Mouse (Mus musculus) intestine, embryonic 14.5 days (tissue): ENCODE data around the gene Dnaic1. TPM values are rescaled to one million over a fixed set of nuclear protein-coding genes. Genes with fewer than 3 reads are reported as not detected.
A peak's percentile ranks its signal among the peaks of the same experiment; 100 is the strongest.

Source experiments
- ATAC-seq: fragments of 200-750 bp; cut with Nextera tagmentation; replicated peaks from 2 replicates; pipeline ENCODE4 v1.8.0; 2017; ENCODE audit warnings: low read depth, moderate number of reproducible peaks, moderate TSS enrichment, moderate library complexity; ENCODE audit not compliant: low FRiP score, low TSS enrichment
- DNase-seq: peaks from one replicate; pipeline ENCODE4 v3.0.0-alpha.2; 2018; ENCODE audit warnings: low spot score
- H3K27ac ChIP-seq: fragments of 300-500 bp; sonication (generic); 2 replicates; pipeline ENCODE4 v1.5.1; 2014; ENCODE audit warnings: low read depth, mild to moderate bottlenecking, control low read depth
- H3K27me3 ChIP-seq: fragments of 300-500 bp; sonication (generic); replicated peaks from 2 replicates; pipeline ENCODE4 v1.6.1; 2014; ENCODE audit warnings: low read length, control low read depth; ENCODE audit not compliant: control insufficient read depth, insufficient read depth
- H3K36me3 ChIP-seq: fragments of 300-500 bp; sonication (generic); 2 replicates; pipeline ENCODE4 v1.6.1; 2014; ENCODE audit warnings: low read length, control low read depth; ENCODE audit not compliant: control insufficient read depth, insufficient read depth
- H3K4me1 ChIP-seq: fragments of 300-500 bp; sonication (generic); replicated peaks from 2 replicates; pipeline ENCODE4 v1.6.1; 2014; ENCODE audit warnings: low read length, control low read depth, mixed read lengths; ENCODE audit not compliant: control insufficient read depth, insufficient read depth
- H3K4me2 ChIP-seq: fragments of 300-500 bp; sonication (generic); 2 replicates; pipeline ENCODE4 v1.6.1; 2014; ENCODE audit warnings: low read length
- H3K4me3 ChIP-seq: fragments of 300-500 bp; sonication (generic); 2 replicates; pipeline ENCODE4 v1.5.1; 2014; ENCODE audit warnings: low read depth, low read length, control low read depth, mixed read lengths
- H3K9ac ChIP-seq: fragments of 300-500 bp; sonication (generic); 2 replicates; pipeline ENCODE4 v1.6.1; 2014; ENCODE audit warnings: mild to moderate bottlenecking, low read length
- H3K9me3 ChIP-seq: fragments of 300-500 bp; sonication (generic); 2 replicates; pipeline ENCODE4 v1.6.1; 2016; ENCODE audit warnings: low read length, control low read depth; ENCODE audit not compliant: control insufficient read depth
- WGBS: fragments of 180-500 bp; shearing (Covaris S2); extraction: QIAGEN DNeasy Blood & Tissue Kit; methylation state at CpG from one replicate; pipeline ENCODE4 v1.1.7; 2014; 5-methylcytosine and 5-hydroxymethylcytosine counted together
- polyA plus RNA-seq: library from polyadenylated mRNA; unstranded; fragments of >200 nt; fragmentation: Nextera tagmentation; extraction: Ambion mirVana; gene quantifications from 2 replicates; pipeline ENCODE4 v1.2.1, GENCODE M21; 2014

The Dnaic1 gene
- polyA plus RNA-seq, 1 experiment from 2014 or later, result 3.4 TPM

- 29% methylated on average over 5 of the region's 5 CpGs for WGBS
- DNase-seq (no peak), ATAC-seq (peak; percentile 23; the same call in 1 of the 2 replicates)
- no peaks in the 10 kb centered on the region for H3K36me3 ChIP-seq
- no peaks in the 10 kb centered on the region for H3K27me3 ChIP-seq
- H3K4me3 ChIP-seq, result no peak overlapping the region
- no peak overlapping the region for H3K9ac ChIP-seq
- peaks cover 21% of the 10 kb centered on the region for H3K4me1 ChIP-seq
- H3K27ac ChIP-seq, result 0 out of 2 replicates have a peak overlapping the region, but pooled peaks have one; percentile 16
- no peak overlapping the region for H3K4me2 ChIP-seq
- H3K9me3 ChIP-seq, result no peaks in the 10 kb centered on the region
Measured at GRCm38 (mm10) chr4:41671500-41671899, 101.9 kb downstream of the Dnaic1 start.

GRCm38 (mm10) chr4:41671963-41672480 is 102.4 kb downstream of the Dnaic1 start:
- no peak overlapping the region for H3K4me3 ChIP-seq
- peaks cover 27% of the 10 kb centered on the region for H3K4me1 ChIP-seq
- H3K9me3 ChIP-seq, result no peaks in the 10 kb centered on the region
- WGBS, result 14% methylated on average over 8 of the region's 8 CpGs
- H3K4me2 ChIP-seq, result no peak overlapping the region
- no peak overlapping the region for H3K9ac ChIP-seq
- 0 out of 2 replicates have a peak, but pooled peaks cover 2% of the 10 kb centered on the region for H3K27me3 ChIP-seq
- H3K27ac ChIP-seq, result 0 out of 2 replicates have a peak overlapping the region, but pooled peaks have one; percentile 16
- no peaks in the 10 kb centered on the region for H3K36me3 ChIP-seq
- DNase-seq, result no peak
- no peak; the same call in 1 of the 2 replicates for ATAC-seq

- DNase-seq (no peak), ATAC-seq (no peak)
- H3K4me3 ChIP-seq, result no peak overlapping the region
- H3K27me3 ChIP-seq, result 0 out of 2 replicates have a peak, but pooled peaks cover 3% of the 10 kb centered on the region
- 41% methylated on average over 8 of the region's 8 CpGs for WGBS
- H3K9ac ChIP-seq, result no peak overlapping the region
- H3K9me3 ChIP-seq, result no peaks in the 10 kb centered on the region
- H3K4me1 ChIP-seq, result peaks cover 32% of the 10 kb centered on the region
- no peak overlapping the region for H3K27ac ChIP-seq
- no peaks in the 10 kb centered on the region for H3K36me3 ChIP-seq
- H3K4me2 ChIP-seq, result no peak overlapping the region
Measured at GRCm38 (mm10) chr4:41672522-41672963, 103.0 kb downstream of the Dnaic1 start.

- Histone ChIP-seq H3K27me3 (0 out of 2 replicates have a peak, but pooled peaks cover 3% of the 10 kb centered on the region), H3K4me1 (peaks cover 33% of the 10 kb centered on the region), H3K9me3 (no peaks in the 10 kb centered on the region), H3K36me3 (no peaks in the 10 kb centered on the region), H3K9ac (no peak overlapping the region), H3K4me3 (no peak overlapping the region), H3K4me2 (no peak overlapping the region), H3K27ac (no peak overlapping the region)
- DNase-seq, result no peak
- 70% methylated on average over 19 of the region's 19 CpGs for whole genome bisulfite sequencing
- no peak for ATAC-seq
Measured at GRCm38 (mm10) chr4:41673186-41673585, 103.6 kb downstream of the Dnaic1 start.

GRCm38 (mm10) chr4:41676248-41677005 is 106.9 kb downstream of the Dnaic1 start:
- Histone ChIP-seq H3K9me3 (no peaks in the 10 kb centered on the region), H3K4me1 (peaks cover 51% of the 10 kb centered on the region), H3K27me3 (0 out of 2 replicates have a peak, but pooled peaks cover 3% of the 10 kb centered on the region), H3K36me3 (no peaks in the 10 kb centered on the region), H3K4me3 (no peak overlapping the region), H3K4me2 (no peak overlapping the region), H3K27ac (no peak overlapping the region), H3K9ac (no peak overlapping the region)
- ATAC-seq (no peak), DNase-seq (no peak)
- 47% methylated on average over 17 of the region's 17 CpGs for WGBS

GRCm38 (mm10) chr4:41677006-41677629 is 107.5 kb downstream of the Dnaic1 start:
- Histone ChIP-seq H3K9me3 (no peaks in the 10 kb centered on the region), H3K4me2 (no peak overlapping the region), H3K4me1 (peaks cover 47% of the 10 kb centered on the region), H3K36me3 (no peaks in the 10 kb centered on the region), H3K9ac (no peak overlapping the region), H3K4me3 (no peak overlapping the region), H3K27me3 (0 out of 2 replicates have a peak, but pooled peaks cover 3% of the 10 kb centered on the region), H3K27ac (no peak overlapping the region)
- ATAC-seq (no peak; the same call in 1 of the 2 replicates), DNase-seq (no peak)
- WGBS, result 44% methylated on average over 13 of the region's 13 CpGs

- H3K9me3 ChIP-seq, result no peaks in the 10 kb centered on the region
- H3K27me3 ChIP-seq, result 0 out of 2 replicates have a peak, but pooled peaks cover 3% of the 10 kb centered on the region
- no peaks in the 10 kb centered on the region for H3K36me3 ChIP-seq
- H3K4me1 ChIP-seq, result peaks cover 46% of the 10 kb centered on the region
- no peak overlapping the region for H3K9ac ChIP-seq
- no peak overlapping the region for H3K27ac ChIP-seq
- H3K4me3 ChIP-seq, result no peak overlapping the region
- WGBS, result 70% methylated on average over 6 of the region's 6 CpGs
- no peak for ATAC-seq
- no peak for DNase-seq
- H3K4me2 ChIP-seq, result no peak overlapping the region
Measured at GRCm38 (mm10) chr4:41678863-41679262, 109.3 kb downstream of the Dnaic1 start.

GRCm38 (mm10) chr4:41679291-41679690 is 109.7 kb downstream of the Dnaic1 start:
- no peak overlapping the region for H3K9ac ChIP-seq
- no peak for ATAC-seq

More at GRCm38 (mm10) chr4:41679291-41679690, 109.7 kb downstream of the Dnaic1 start:
- H3K27ac ChIP-seq, result no peak overlapping the region
- H3K9me3 ChIP-seq, result no peaks in the 10 kb centered on the region
- peaks cover 46% of the 10 kb centered on the region for H3K4me1 ChIP-seq
- H3K36me3 ChIP-seq, result no peaks in the 10 kb centered on the region
- no peak for DNase-seq
- no peak overlapping the region for H3K4me2 ChIP-seq
- 17% methylated on average over 2 of the region's 2 CpGs for WGBS
- H3K27me3 ChIP-seq, result 0 out of 2 replicates have a peak, but pooled peaks cover 3% of the 10 kb centered on the region
- no peak overlapping the region for H3K4me3 ChIP-seq
